In the genomic region with DNA sequence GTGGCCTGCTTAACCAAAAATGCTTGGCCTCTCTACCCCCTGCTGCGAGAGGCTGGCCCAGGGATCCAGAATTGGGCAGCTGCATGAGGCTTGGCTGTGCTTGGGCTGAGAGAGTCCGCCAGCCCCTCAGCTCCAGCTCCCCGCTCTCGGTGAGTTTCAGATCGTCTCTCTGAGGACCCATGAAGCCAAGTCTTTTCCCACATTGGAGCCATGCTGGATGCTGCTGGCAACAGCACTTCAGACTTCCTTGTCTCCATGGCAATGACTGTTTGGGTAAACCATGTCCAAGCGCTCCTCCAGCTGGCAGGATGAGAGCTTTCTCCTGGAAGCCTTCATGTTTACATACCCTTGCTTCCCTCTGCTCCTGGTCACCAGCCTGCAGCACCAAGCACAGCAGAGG, we compare ENCODE assay signal across 9 mouse cellular contexts. TPM values are rescaled to one million over a fixed set of nuclear protein-coding genes. Genes with fewer than 3 reads are reported as not detected.
DNase-seq lines count a peak whose midpoint lies in the region; ATAC-seq lines count a peak whose summit lies in the region.
"Had no signal": no experiment of that assay in that cellular context is flagged by ENCODE, and none has a peak within 500 bp of the region (broad histone marks: within the 10 kb centered on the region; RNA-seq: fewer than 3 reads in every experiment).

No protein-coding gene starts in this region.

- peak; percentile 38 for DNase-seq in adrenal gland, adult 8-10 months
- DNase-seq in adrenal gland, postnatal 14 days = no peak
- DNase-seq in limb, embryonic 10.5 days (ENCODE audit: low spot score) = no peak
- DNase-seq in heart, postnatal 10 days = peak; percentile 74 to 82
- DNase-seq in left cerebral cortex, postnatal 25 days (ENCODE audit: low spot score in 2 of 2) = peak; percentile 63 to 80

- H3K4me2 ChIP-seq in limb, embryonic 13.5 days (replicated peaks) = no peak overlapping the region
- no peak overlapping the region for H3K4me2 ChIP-seq in stomach, embryonic 14.5 days (replicated peaks; ENCODE audit: low read depth, low read length)

- no peak overlapping the region for H3K4me3 ChIP-seq in limb, embryonic 13.5 days
- H3K4me3 ChIP-seq in limb, embryonic 10.5 days = no peak overlapping the region
- H3K4me3 ChIP-seq in stomach, embryonic 14.5 days (ENCODE audit: low read depth, low read length) = no peak overlapping the region

- 59% methylated on average over 6 of the region's 6 CpGs for WGBS in limb, embryonic 13.5 days
- WGBS in limb, embryonic 10.5 days = 82% methylated on average over 6 of the region's 6 CpGs
- 59% methylated on average over 6 of the region's 6 CpGs for WGBS in stomach, embryonic 14.5 days

- no peak overlapping the region for H3K27ac ChIP-seq in limb, embryonic 13.5 days
- no peak overlapping the region for H3K27ac ChIP-seq in limb, embryonic 10.5 days
- no peak overlapping the region for H3K27ac ChIP-seq in stomach, embryonic 14.5 days (ENCODE audit: low read length)
- H3K27ac ChIP-seq: kidney, postnatal 0 days had no signal

- no peaks in the 10 kb centered on the region for H3K36me3 ChIP-seq in limb, embryonic 13.5 days
- H3K36me3 ChIP-seq in limb, embryonic 10.5 days = no peaks in the 10 kb centered on the region
- no peaks in the 10 kb centered on the region for H3K36me3 ChIP-seq in stomach, embryonic 14.5 days (ENCODE audit: control insufficient read depth, insufficient read depth, low read length)

- intact Hi-C loops in heart, postnatal 10 days (cut with DNase I) = no loop called here
- intact Hi-C loops in left cerebral cortex, postnatal 25 days (cut with DNase I) = no loop called here

- no peak overlapping the region for H3K9ac ChIP-seq in limb, embryonic 13.5 days
- H3K9ac ChIP-seq in stomach, embryonic 14.5 days (replicated peaks; ENCODE audit: low read depth, low read length) = no peak overlapping the region

- 0 out of 2 replicates have a peak, but pooled peaks cover 5% of the 10 kb centered on the region for H3K4me1 ChIP-seq in limb, embryonic 13.5 days
- H3K4me1 ChIP-seq in limb, embryonic 10.5 days = no peaks in the 10 kb centered on the region
- no peaks in the 10 kb centered on the region for H3K4me1 ChIP-seq in stomach, embryonic 14.5 days (ENCODE audit: control insufficient read depth, insufficient read depth, low read length)

- H3K9me3 ChIP-seq in limb, embryonic 13.5 days = peaks cover 4% of the 10 kb centered on the region; the same call in 1 of the 2 replicates
- no peaks in the 10 kb centered on the region for H3K9me3 ChIP-seq in limb, embryonic 10.5 days (replicated peaks)
- H3K9me3 ChIP-seq in stomach, embryonic 14.5 days (ENCODE audit: control insufficient read depth, low read depth, low read length) = no peaks in the 10 kb centered on the region

- peak; percentile 54; the same call in 1 of the 2 replicates for ATAC-seq in limb, embryonic 13.5 days (ENCODE audit: low FRiP score, low read depth)
- peak; percentile 33; the same call in 1 of the 2 replicates for ATAC-seq in stomach, embryonic 14.5 days (ENCODE audit: insufficient number of reproducible peaks, insufficient read depth, low FRiP score, low read depth)
- ATAC-seq in inflammation-experienced regulatory T-cells, adult 6 months = no peak

- H3K27me3 ChIP-seq in limb, embryonic 13.5 days = no peaks in the 10 kb centered on the region
- no peaks in the 10 kb centered on the region for H3K27me3 ChIP-seq in limb, embryonic 10.5 days (ENCODE audit: low read depth, poor library complexity, severe bottlenecking)
- no peaks in the 10 kb centered on the region for H3K27me3 ChIP-seq in stomach, embryonic 14.5 days (ENCODE audit: control insufficient read depth, insufficient read depth, low read length)

RNA-seq across cellular contexts. Expression of a gene that starts 23.4 kb away (rescaled TPM):
- not detected for total RNA-seq in adrenal gland, adult 8-10 months (2022)
- not detected in 2 replicates for total RNA-seq in adrenal gland, postnatal 14 days (2021)
- not detected in 2 replicates for polyA plus RNA-seq in limb, embryonic 13.5 days (2015; fragmentation: Nextera tagmentation; extraction: Ambion mirVana)
- polyA plus RNA-seq in limb, embryonic 10.5 days (2016; fragmentation: Nextera tagmentation; extraction: Ambion mirVana) = not detected in 2 replicates
- total RNA-seq in heart, postnatal 10 days (2021) = not detected
- not detected for total RNA-seq in left cerebral cortex, postnatal 25 days (2021)
- polyA plus RNA-seq in stomach, embryonic 14.5 days (2014; fragmentation: Nextera tagmentation; extraction: Ambion mirVana) = not detected in 2 replicates
- polyA plus RNA-seq in inflammation-experienced regulatory T-cells, adult 6 months (2017; shearing (Covaris generic)) = not detected
- polyA plus RNA-seq: kidney, postnatal 0 days had no signal

RNA-seq across cellular contexts. Expression of a gene that starts 44.5 kb away (rescaled TPM):
- total RNA-seq in adrenal gland, adult 8-10 months (2022) = 1,000 to 10,000 TPM in 1 of 4 experiments, 100 to 1,000 TPM in 3; 130 to 1,084 (median 297) TPM
- 76.0 and 81.6 TPM in 2 replicates for total RNA-seq in adrenal gland, postnatal 14 days (2021)
- polyA plus RNA-seq in limb, embryonic 13.5 days (2015; fragmentation: Nextera tagmentation; extraction: Ambion mirVana) = 19.3 and 19.9 TPM in 2 replicates
- polyA plus RNA-seq in limb, embryonic 10.5 days (2016; fragmentation: Nextera tagmentation; extraction: Ambion mirVana) = 3.4 and 4.3 TPM in 2 replicates
- 100 to 1,000 TPM; 135 to 143 TPM for total RNA-seq in heart, postnatal 10 days (2021)
- 10 to 100 TPM; 97.5 to 98.9 TPM for total RNA-seq in left cerebral cortex, postnatal 25 days (2021)
- polyA plus RNA-seq in stomach, embryonic 14.5 days (2014; fragmentation: Nextera tagmentation; extraction: Ambion mirVana) = 67.7 and 68.7 TPM in 2 replicates
- polyA plus RNA-seq in inflammation-experienced regulatory T-cells, adult 6 months (2017; shearing (Covaris generic)) = not detected

Comparison
In these comparisons a context has a peak if more than half of its experiments do, and no peak if none do; other contexts are left out.
1. DNase-seq: peak in adrenal gland, adult 8-10 months (single experiment), heart, postnatal 10 days (2 of 2) and left cerebral cortex, postnatal 25 days (2 of 2); none in adrenal gland, postnatal 14 days (single experiment) and limb, embryonic 10.5 days (single experiment).